Mouse (Mus musculus) MEL (cell line): ENCODE data around the gene Itprid1.

Experiments
- CTCF ChIP-seq, 3 experiments: IDR thresholded peaks in 2 of 3; conservative IDR thresholded peaks in 1 of 3; 2 replicates each; pipeline ENCODE4 v1.5.1; 2011 to 2012; ENCODE audit warnings: low read length in 3 of 3, low read depth in 2 of 3, mild to moderate bottlenecking in 2 of 3, improper control_type of control experiment in 1 of 3, inconsistent platforms in 1 of 3, mixed read lengths in 1 of 3, moderate library complexity in 1 of 3; ENCODE audit not compliant: control insufficient read depth in 1 of 3, insufficient read depth in 1 of 3, poor library complexity in 1 of 3, severe bottlenecking in 1 of 3
- EP300 ChIP-seq, 2 experiments: IDR thresholded peaks; 2 replicates each; pipeline ENCODE4 v1.6.1; 2011; ENCODE audit warnings: improper control_type of control experiment in 2 of 2, low read length in 2 of 2, low read depth in 1 of 2, mild to moderate bottlenecking in 1 of 2
- ETS1 ChIP-seq: IDR thresholded peaks from 2 replicates; pipeline ENCODE4 v1.6.1; 2012; ENCODE audit warnings: low read depth, mild to moderate bottlenecking, inconsistent platforms, low read length, improper control_type of control experiment, moderate library complexity
- GATA1 ChIP-seq: IDR thresholded peaks from 2 replicates; pipeline ENCODE4 v1.6.1; 2011; ENCODE audit warnings: low read depth, low read length, improper control_type of control experiment
- HCFC1 ChIP-seq: IDR thresholded peaks from 2 replicates; pipeline ENCODE4 v1.6.1; 2012; ENCODE audit warnings: low read depth, mild to moderate bottlenecking, inconsistent platforms, low read length, improper control_type of control experiment, moderate library complexity
- MXI1 ChIP-seq: IDR thresholded peaks from 2 replicates; pipeline ENCODE4 v1.6.1; 2011; ENCODE audit warnings: mild to moderate bottlenecking, low read depth, low read length, improper control_type of control experiment
- MYB ChIP-seq: IDR thresholded peaks from 2 replicates; pipeline ENCODE4 v1.6.1; 2011; ENCODE audit warnings: mild to moderate bottlenecking, low read depth, low read length, improper control_type of control experiment
- POLR2A ChIP-seq, 2 experiments: IDR thresholded peaks; 2 replicates each; pipeline ENCODE4 v1.6.1; 2011 to 2012; ENCODE audit warnings: low read length in 2 of 2, mild to moderate bottlenecking in 2 of 2, control low read depth in 1 of 2, improper control_type of control experiment in 1 of 2, low read depth in 1 of 2, moderate library complexity in 1 of 2; ENCODE audit not compliant: control insufficient read depth in 1 of 2, insufficient read depth in 1 of 2, poor library complexity in 1 of 2
- UBTF ChIP-seq: IDR thresholded peaks from 2 replicates; pipeline ENCODE4 v1.6.1; 2012; ENCODE audit warnings: low read depth, mild to moderate bottlenecking, inconsistent platforms, low read length, improper control_type of control experiment, moderate library complexity, borderline replicate concordance; ENCODE audit not compliant: insufficient read depth
- USF1 ChIP-seq: IDR thresholded peaks from 2 replicates; pipeline ENCODE4 v1.6.1; 2014; ENCODE audit warnings: low read depth, mild to moderate bottlenecking, inconsistent platforms, low read length, improper control_type of control experiment, moderate library complexity
- ZNF384 ChIP-seq: IDR thresholded peaks from 2 replicates; pipeline ENCODE4 v1.6.1; 2012; ENCODE audit warnings: low read depth, mild to moderate bottlenecking, inconsistent platforms, low read length, improper control_type of control experiment

GRCm38 (mm10) chr6:55836650-55837320 is at the start of gene Itprid1:
- TF ChIP-seq ETS1 (no peak), CTCF (IDR thresholded peaks at IDR 0.05 in 2 of 3, conservative IDR thresholded peaks at IDR 0.05 in 1 of 3; ENCODE audit: control insufficient read depth in 1 of 3, insufficient read depth in 1 of 3, low read depth in 2 of 3, low read length in 3 of 3, poor library complexity in 1 of 3, severe bottlenecking in 1 of 3) (no peak), UBTF (no peak), POLR2A (IDR thresholded peaks at IDR 0.05; ENCODE audit: control insufficient read depth in 1 of 2, insufficient read depth in 1 of 2, low read depth in 1 of 2, low read length in 2 of 2, poor library complexity in 1 of 2) (no peak), GATA1 (no peak), EP300 (IDR thresholded peaks at IDR 0.05; ENCODE audit: low read depth in 1 of 2, low read length in 2 of 2) (no peak), USF1 (no peak), HCFC1 (no peak), MYB (no peak), ZNF384 (no peak), MXI1 (no peak)
